Mouse (Mus musculus): ENCODE data around the gene Larp4. TPM values are rescaled to one million over a fixed set of nuclear protein-coding genes. Genes with fewer than 3 reads are reported as not detected.
A peak's percentile ranks its signal among the peaks of the same experiment; 100 is the strongest.
"Not testable (repeated sequence)": the region's sequence is repeated elsewhere in the genome, so short reads cannot be mapped to it uniquely, and the experiment has no call there.

Gene Larp4
- polyA plus RNA-seq, 1 experiment, result 50.3 TPM

GRCm38 (mm10) chr15:99970606-99971005, 741 bp downstream of the Larp4 start:
- no peak overlapping the region for H3K27ac ChIP-seq (ENCODE audit: insufficient read depth, low read length)
- no peak overlapping the region for H3K4me3 ChIP-seq (ENCODE audit: insufficient read depth, low read length)
- no peak for TF ChIP-seq CTCF (IDR thresholded peaks at IDR 0.05; ENCODE audit: borderline replicate concordance, insufficient read depth, low read length)
- no peak for TF ChIP-seq POLR2A (IDR thresholded peaks at IDR 0.05; ENCODE audit: low read depth, low read length)
- H3K4me1 ChIP-seq (ENCODE audit: control insufficient read depth, insufficient read depth, low read length), result no peaks in the 10 kb centered on the region

- no peaks in the 10 kb centered on the region; the same call in 1 of the 2 replicates for H3K4me1 ChIP-seq (ENCODE audit: control insufficient read depth, insufficient read depth, low read length)
- peak; percentile 80 for TF ChIP-seq POLR2A (IDR thresholded peaks at IDR 0.05; ENCODE audit: low read depth, low read length)
- no peak for TF ChIP-seq CTCF (IDR thresholded peaks at IDR 0.05; ENCODE audit: borderline replicate concordance, insufficient read depth, low read length)
- peak overlapping the region; percentile 89 for H3K27ac ChIP-seq (ENCODE audit: insufficient read depth, low read length)
- H3K4me3 ChIP-seq (ENCODE audit: insufficient read depth, low read length), result peak overlapping the region; percentile 77
Observed at GRCm38 (mm10) chr15:99972361-99972988, 2.6 kb downstream of the Larp4 start.

- H3K4me3 ChIP-seq (ENCODE audit: insufficient read depth, low read length), result peak overlapping the region; percentile 77
- peak overlapping the region; percentile 86 for H3K27ac ChIP-seq (ENCODE audit: insufficient read depth, low read length)
- TF ChIP-seq CTCF (IDR thresholded peaks at IDR 0.05; ENCODE audit: borderline replicate concordance, insufficient read depth, low read length) (no peak), POLR2A (IDR thresholded peaks at IDR 0.05; ENCODE audit: low read depth, low read length) (no peak)
- H3K4me1 ChIP-seq (ENCODE audit: control insufficient read depth, insufficient read depth, low read length), result no peaks in the 10 kb centered on the region; the same call in 1 of the 2 replicates
Observed at GRCm38 (mm10) chr15:99972989-99973911, 3.4 kb downstream of the Larp4 start.

- Histone ChIP-seq H3K27ac (ENCODE audit: insufficient read depth, low read length) (no peak overlapping the region), H3K4me1 (ENCODE audit: control insufficient read depth, insufficient read depth, low read length) (no peaks in the 10 kb centered on the region; the same call in 1 of the 2 replicates), H3K4me3 (ENCODE audit: insufficient read depth, low read length) (peak overlapping the region; percentile 26)
- TF ChIP-seq CTCF (IDR thresholded peaks at IDR 0.05; ENCODE audit: borderline replicate concordance, insufficient read depth, low read length) (no peak), POLR2A (IDR thresholded peaks at IDR 0.05; ENCODE audit: low read depth, low read length) (no peak)
Observed at GRCm38 (mm10) chr15:99974476-99975220, 4.8 kb downstream of the Larp4 start.

GRCm38 (mm10) chr15:99976121-99976520, 6.3 kb downstream of the Larp4 start:
- not testable (repeated sequence) for H3K4me1 ChIP-seq (ENCODE audit: control insufficient read depth, insufficient read depth, low read length); H3K27ac ChIP-seq (ENCODE audit: insufficient read depth, low read length); H3K4me3 ChIP-seq (ENCODE audit: insufficient read depth, low read length)

GRCm38 (mm10) chr15:99979266-99979665, 9.4 kb downstream of the Larp4 start:
- Histone ChIP-seq H3K4me3 (ENCODE audit: insufficient read depth, low read length) (no peak overlapping the region), H3K4me1 (ENCODE audit: control insufficient read depth, insufficient read depth, low read length) (no peaks in the 10 kb centered on the region; the same call in 1 of the 2 replicates), H3K27ac (ENCODE audit: insufficient read depth, low read length) (no peak overlapping the region)
- TF ChIP-seq POLR2A (IDR thresholded peaks at IDR 0.05; ENCODE audit: low read depth, low read length) (no peak), CTCF (IDR thresholded peaks at IDR 0.05; ENCODE audit: borderline replicate concordance, insufficient read depth, low read length) (no peak)

- H3K27ac ChIP-seq (ENCODE audit: insufficient read depth, low read length), result no peak overlapping the region
- TF ChIP-seq CTCF (IDR thresholded peaks at IDR 0.05; ENCODE audit: borderline replicate concordance, insufficient read depth, low read length) (no peak), POLR2A (IDR thresholded peaks at IDR 0.05; ENCODE audit: low read depth, low read length) (no peak)
- H3K4me3 ChIP-seq (ENCODE audit: insufficient read depth, low read length), result no peak overlapping the region
- H3K4me1 ChIP-seq (ENCODE audit: control insufficient read depth, insufficient read depth, low read length), result no peaks in the 10 kb centered on the region; the same call in 1 of the 2 replicates
Observed at GRCm38 (mm10) chr15:99979715-99980114, 9.8 kb downstream of the Larp4 start.

- TF ChIP-seq CTCF (IDR thresholded peaks at IDR 0.05; ENCODE audit: borderline replicate concordance, insufficient read depth, low read length) (no peak), POLR2A (IDR thresholded peaks at IDR 0.05; ENCODE audit: low read depth, low read length) (no peak)
- no peaks in the 10 kb centered on the region for H3K4me1 ChIP-seq (ENCODE audit: control insufficient read depth, insufficient read depth, low read length)
- H3K4me3 ChIP-seq (ENCODE audit: insufficient read depth, low read length), result no peak overlapping the region
- no peak overlapping the region for H3K27ac ChIP-seq (ENCODE audit: insufficient read depth, low read length)
Observed at GRCm38 (mm10) chr15:99993100-99993499, 23.2 kb downstream of the Larp4 start.

GRCm38 (mm10) chr15:99997114-99997804, 27.4 kb downstream of the Larp4 start:
- H3K4me1 ChIP-seq (ENCODE audit: control insufficient read depth, insufficient read depth, low read length), result no peaks in the 10 kb centered on the region
- TF ChIP-seq POLR2A (IDR thresholded peaks at IDR 0.05; ENCODE audit: low read depth, low read length), result no peak
- TF ChIP-seq CTCF (IDR thresholded peaks at IDR 0.05; ENCODE audit: borderline replicate concordance, insufficient read depth, low read length), result no peak
- H3K27ac ChIP-seq (ENCODE audit: insufficient read depth, low read length), result no peak overlapping the region
- H3K4me3 ChIP-seq (ENCODE audit: insufficient read depth, low read length), result no peak overlapping the region

Data from embryonic fibroblast, embryonic 13.5 days (primary cell).